Mouse (Mus musculus) liver, embryonic 12.5 days (tissue): ENCODE measurements around the gene Psd. TPM values are rescaled to one million over a fixed set of nuclear protein-coding genes. Genes with fewer than 3 reads are reported as not detected.

Source experiments
- ATAC-seq: fragments of 200-750 bp; cut with Nextera tagmentation; 2 replicates; pipeline ENCODE4 v1.8.0; 2017; ENCODE audit warnings: moderate number of reproducible peaks, mild to moderate bottlenecking, moderate library complexity
- H3K27ac ChIP-seq: fragments of 300-500 bp; sonication (generic); 2 replicates; pipeline ENCODE4 v1.5.1; 2016; ENCODE audit warnings: mild to moderate bottlenecking
- H3K27me3 ChIP-seq: fragments of 300-500 bp; sonication (generic); replicated peaks from 2 replicates; pipeline ENCODE4 v1.6.1; 2016; ENCODE audit warnings: mild to moderate bottlenecking, moderate library complexity
- H3K36me3 ChIP-seq: fragments of 300-500 bp; sonication (generic); 2 replicates; pipeline ENCODE4 v1.6.1; 2016; ENCODE audit warnings: mild to moderate bottlenecking, moderate library complexity
- H3K4me1 ChIP-seq: fragments of 300-500 bp; sonication (generic); 2 replicates; pipeline ENCODE4 v1.6.1; 2016
- H3K4me2 ChIP-seq: fragments of 300-500 bp; sonication (generic); 2 replicates; pipeline ENCODE4 v1.6.1; 2016; ENCODE audit warnings: mild to moderate bottlenecking, moderate library complexity
- H3K4me3 ChIP-seq: fragments of 300-500 bp; sonication (generic); 2 replicates; pipeline ENCODE4 v1.5.1; 2016; ENCODE audit warnings: mild to moderate bottlenecking, moderate library complexity
- H3K9ac ChIP-seq: fragments of 300-500 bp; sonication (generic); 2 replicates; pipeline ENCODE4 v1.6.1; 2016; ENCODE audit warnings: mild to moderate bottlenecking, moderate library complexity
- H3K9me3 ChIP-seq: fragments of 300-500 bp; sonication (generic); replicated peaks from 2 replicates; pipeline ENCODE4 v1.6.1; 2016; ENCODE audit warnings: mild to moderate bottlenecking, moderate library complexity
- WGBS: fragments of 180-500 bp; shearing (Covaris S2); methylation state at CpG from one replicate; pipeline ENCODE4 v1.1.7; 2016; ENCODE audit not compliant: insufficient replicate concordance; 5-methylcytosine and 5-hydroxymethylcytosine counted together
- polyA plus RNA-seq: library from polyadenylated mRNA; unstranded; fragments of >200 nt; fragmentation: Nextera tagmentation; extraction: Ambion mirVana; gene quantifications from 2 replicates; pipeline ENCODE4 v1.2.1, GENCODE M21; 2016

Psd gene
- polyA plus RNA-seq, 1 experiment from 2014 or later: 11.3 TPM

DNA sequence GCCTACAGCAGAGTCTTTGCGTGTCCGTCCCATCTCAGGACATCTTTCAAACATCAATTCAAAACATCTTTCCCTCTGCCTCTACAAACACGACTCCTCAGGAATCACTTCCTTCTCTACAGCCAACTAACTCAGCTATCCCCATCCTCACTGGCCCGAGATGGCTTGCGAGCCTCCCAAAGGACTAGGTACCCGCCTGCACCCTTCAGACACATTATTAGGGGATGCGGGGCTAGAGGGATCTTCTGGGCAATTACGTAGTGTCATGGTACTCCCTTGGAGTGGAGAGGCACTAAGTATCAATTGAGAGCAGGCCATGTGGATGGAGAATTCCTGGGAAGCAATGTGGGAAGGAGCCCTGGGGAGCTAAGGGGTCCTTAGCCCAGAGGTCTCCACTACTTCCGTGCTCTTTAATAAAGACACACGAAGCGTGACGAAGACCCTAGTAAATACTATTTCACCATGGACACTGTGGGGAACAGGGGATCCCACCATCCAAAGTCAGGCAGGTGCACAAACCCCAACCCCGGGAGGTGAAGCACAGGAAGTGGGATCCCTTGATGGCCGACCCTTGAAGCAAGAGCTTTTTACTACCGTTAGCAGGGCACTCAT, 10.9 kb upstream of the Psd start:
- H3K9me3 ChIP-seq: no peaks in the 10 kb centered on the region
- H3K4me2 ChIP-seq: peak overlapping the region; percentile 87
- peaks cover 33% of the 10 kb centered on the region for H3K4me1 ChIP-seq
- H3K36me3 ChIP-seq: no peaks in the 10 kb centered on the region; the same call in 1 of the 2 replicates
- H3K9ac ChIP-seq: peak overlapping the region; percentile 82
- no peak for ATAC-seq
- H3K27me3 ChIP-seq: peaks cover 6% of the 10 kb centered on the region
- peak overlapping the region; percentile 66 for H3K4me3 ChIP-seq
- WGBS: 34% methylated on average over 15 of the region's 15 CpGs
- peak overlapping the region; percentile 57 for H3K27ac ChIP-seq

DNA sequence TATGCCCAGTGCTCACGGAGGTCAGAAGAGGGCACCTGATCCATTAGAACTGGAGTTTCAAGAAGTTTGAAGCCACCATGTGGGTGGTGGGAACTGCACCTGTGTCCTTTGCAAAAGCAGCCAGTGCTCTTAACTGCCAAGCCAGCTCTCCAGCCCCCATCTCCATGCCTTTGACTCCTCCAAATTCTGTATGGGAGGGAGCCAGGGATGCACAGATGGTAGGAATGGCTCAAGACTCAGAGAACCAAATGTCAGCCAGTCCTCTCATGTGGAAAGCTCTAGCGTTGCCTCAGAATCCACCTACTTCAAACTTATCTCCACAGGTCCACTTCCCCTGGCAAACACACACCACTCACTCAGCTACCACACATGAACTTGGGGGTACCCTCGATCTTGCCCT, 7.0 kb upstream of the Psd start:
- Histone ChIP-seq H3K4me1 (peaks cover 33% of the 10 kb centered on the region), H3K9me3 (no peaks in the 10 kb centered on the region), H3K4me2 (no peak overlapping the region), H3K27me3 (0 out of 2 replicates have a peak, but pooled peaks cover 5% of the 10 kb centered on the region), H3K9ac (no peak overlapping the region), H3K27ac (no peak overlapping the region), H3K36me3 (peaks cover 27% of the 10 kb centered on the region), H3K4me3 (no peak overlapping the region)
- WGBS: 72% methylated on average over 3 of the region's 3 CpGs
- no peak for ATAC-seq

DNA sequence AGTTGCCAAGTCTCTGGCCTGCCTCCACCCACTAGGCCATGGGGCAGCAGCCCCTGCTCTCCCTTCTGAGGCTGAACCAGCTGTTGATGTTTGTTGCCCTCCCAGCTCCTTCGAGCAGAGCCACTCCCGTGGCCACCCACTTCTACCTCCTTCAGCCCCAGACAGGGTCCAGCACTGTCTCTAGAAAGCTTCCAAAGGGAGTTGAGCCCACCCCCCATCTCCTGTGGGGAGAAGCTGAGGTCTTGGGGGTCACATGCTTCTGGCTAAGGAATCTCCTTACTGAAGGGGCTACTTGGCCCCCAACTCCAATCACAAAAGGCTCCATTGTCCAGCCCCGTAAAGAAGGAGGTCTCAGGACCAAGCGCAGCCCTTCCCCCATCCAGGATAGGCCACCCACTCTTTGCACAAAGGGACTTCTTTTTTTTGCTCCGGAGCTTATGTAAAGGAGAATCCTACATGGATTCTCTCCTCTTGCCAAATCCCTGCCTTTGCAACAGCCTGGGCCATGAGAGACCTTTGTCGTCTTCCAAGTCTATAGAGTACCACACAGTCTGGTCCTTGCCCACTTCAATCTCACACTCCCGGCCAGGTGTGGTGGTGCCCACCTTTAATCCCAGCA, 5.9 kb upstream of the Psd start:
- Histone ChIP-seq H3K4me3 (no peak overlapping the region), H3K27ac (no peak overlapping the region), H3K27me3 (0 out of 2 replicates have a peak, but pooled peaks cover 7% of the 10 kb centered on the region), H3K4me1 (peaks cover 33% of the 10 kb centered on the region), H3K9ac (no peak overlapping the region), H3K36me3 (peaks cover 27% of the 10 kb centered on the region), H3K9me3 (no peaks in the 10 kb centered on the region), H3K4me2 (no peak overlapping the region)
- 71% methylated on average over 7 of the region's 7 CpGs for WGBS
- ATAC-seq: no peak

DNA sequence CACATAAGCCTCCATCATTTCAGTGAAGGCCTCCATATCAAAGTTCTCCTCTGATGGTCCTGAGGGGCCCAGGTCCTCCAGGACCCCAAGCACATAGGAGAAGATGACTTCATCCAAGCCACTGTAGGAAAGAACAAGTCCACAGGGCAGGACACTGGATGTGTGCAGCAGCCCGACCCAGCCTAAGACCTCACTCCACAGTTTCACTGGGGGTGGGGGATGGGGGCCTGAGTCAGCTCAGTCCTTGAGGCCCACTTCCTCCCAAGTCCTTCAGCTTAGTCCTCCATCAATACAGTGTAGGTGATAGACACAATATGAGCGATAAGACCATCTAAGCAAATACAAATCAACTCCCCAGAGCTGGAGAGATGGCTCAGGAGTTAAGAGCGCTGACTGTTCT, 5.0 kb upstream of the Psd start:
- 64% methylated on average over 3 of the region's 3 CpGs for WGBS
- ATAC-seq: no peak

DNA sequence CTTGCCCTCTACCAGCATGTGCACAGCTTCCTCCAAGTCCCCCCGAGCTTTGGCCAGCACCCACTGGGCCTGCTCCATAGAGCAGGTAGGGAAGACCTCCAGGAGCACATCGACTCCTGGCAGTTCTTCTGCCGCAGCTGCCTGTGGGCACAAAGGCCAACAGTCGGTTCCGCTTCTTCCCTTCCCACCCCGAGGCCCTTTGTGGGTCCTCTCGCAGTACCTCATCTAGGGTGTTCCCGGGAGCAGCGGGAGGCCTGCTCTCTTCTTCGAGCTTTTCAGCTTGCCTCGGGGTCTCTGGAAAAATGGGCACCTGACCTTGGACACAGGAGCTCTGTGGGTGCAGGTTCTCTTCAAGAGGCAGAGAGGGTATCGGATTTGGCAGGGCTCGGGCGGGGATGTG, 4.4 kb upstream of the Psd start:
- H3K9ac ChIP-seq: no peak overlapping the region
- no peak overlapping the region for H3K4me2 ChIP-seq
- peaks cover 40% of the 10 kb centered on the region for H3K4me1 ChIP-seq
- ATAC-seq: no peak
- H3K4me3 ChIP-seq: no peak overlapping the region
- 83% methylated on average over 14 of the region's 14 CpGs for WGBS
- no peaks in the 10 kb centered on the region for H3K9me3 ChIP-seq
- H3K36me3 ChIP-seq: peaks cover 27% of the 10 kb centered on the region
- no peak overlapping the region for H3K27ac ChIP-seq
- peaks cover 21% of the 10 kb centered on the region for H3K27me3 ChIP-seq

More for the DNA sequence above, 5.0 kb upstream of the Psd start:
- Histone ChIP-seq H3K4me3 (no peak overlapping the region), H3K9me3 (no peaks in the 10 kb centered on the region), H3K27me3 (peaks cover 15% of the 10 kb centered on the region), H3K9ac (no peak overlapping the region), H3K27ac (no peak overlapping the region), H3K4me2 (no peak overlapping the region), H3K4me1 (peaks cover 34% of the 10 kb centered on the region), H3K36me3 (peaks cover 27% of the 10 kb centered on the region)

DNA sequence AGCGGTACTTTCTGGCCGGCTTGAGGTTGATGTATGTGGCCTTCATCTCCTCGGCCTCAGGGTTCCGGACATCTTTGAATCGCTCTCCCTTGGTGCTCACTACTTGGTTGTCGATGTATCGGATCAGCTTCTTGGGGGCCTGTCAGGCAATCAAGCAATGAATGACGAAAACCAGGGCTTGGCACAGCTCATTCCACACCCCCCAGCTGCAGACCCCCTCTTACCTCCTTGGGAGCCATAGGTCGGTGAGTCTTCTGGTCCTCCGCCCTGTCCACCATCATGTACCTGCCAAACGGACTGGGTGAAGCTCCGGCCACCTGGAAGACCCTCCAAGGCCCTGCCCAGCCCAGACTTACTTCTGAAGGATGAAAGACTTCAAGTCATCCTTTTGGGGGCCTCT, 3.7 kb upstream of the Psd start:
- 85% methylated on average over 12 of the region's 12 CpGs for WGBS
- H3K36me3 ChIP-seq: peaks cover 27% of the 10 kb centered on the region
- H3K4me1 ChIP-seq: peaks cover 42% of the 10 kb centered on the region
- no peak overlapping the region for H3K9ac ChIP-seq
- ATAC-seq: no peak
- no peaks in the 10 kb centered on the region for H3K9me3 ChIP-seq
- H3K27me3 ChIP-seq: peaks cover 27% of the 10 kb centered on the region
- H3K27ac ChIP-seq: no peak overlapping the region
- no peak overlapping the region for H3K4me2 ChIP-seq
- no peak overlapping the region for H3K4me3 ChIP-seq

DNA sequence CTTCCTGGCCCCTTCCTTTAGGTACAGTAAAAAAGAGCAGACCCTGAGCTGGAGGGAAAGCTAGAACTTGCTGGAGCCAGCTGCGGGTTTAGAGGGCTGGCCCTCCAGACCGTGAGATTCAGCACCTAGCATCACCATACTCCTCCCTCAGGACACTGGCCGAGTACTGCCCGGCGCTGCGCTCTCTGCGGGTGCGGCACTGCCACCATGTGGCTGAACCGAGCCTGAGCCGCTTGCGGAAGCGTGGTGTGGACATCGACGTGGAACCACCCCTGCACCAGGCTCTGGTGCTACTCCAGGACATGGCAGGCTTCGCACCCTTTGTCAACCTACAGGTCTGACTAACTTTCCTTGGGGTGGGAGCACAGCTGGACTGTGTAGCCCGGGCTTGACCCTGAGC, 3.0 kb upstream of the Psd start:
- H3K4me3 ChIP-seq: peak overlapping the region; percentile 78; the same call in 1 of the 2 replicates
- WGBS: 5% methylated on average over 16 of the region's 16 CpGs
- H3K27me3 ChIP-seq: peaks cover 35% of the 10 kb centered on the region
- peak; percentile 52 for ATAC-seq
- H3K9me3 ChIP-seq: no peaks in the 10 kb centered on the region
- 0 out of 2 replicates have a peak overlapping the region, but pooled peaks have one; percentile 82 for H3K9ac ChIP-seq
- no peak overlapping the region for H3K27ac ChIP-seq
- peak overlapping the region; percentile 100 for H3K4me2 ChIP-seq
- peaks cover 27% of the 10 kb centered on the region for H3K36me3 ChIP-seq
- H3K4me1 ChIP-seq: peaks cover 42% of the 10 kb centered on the region

DNA sequence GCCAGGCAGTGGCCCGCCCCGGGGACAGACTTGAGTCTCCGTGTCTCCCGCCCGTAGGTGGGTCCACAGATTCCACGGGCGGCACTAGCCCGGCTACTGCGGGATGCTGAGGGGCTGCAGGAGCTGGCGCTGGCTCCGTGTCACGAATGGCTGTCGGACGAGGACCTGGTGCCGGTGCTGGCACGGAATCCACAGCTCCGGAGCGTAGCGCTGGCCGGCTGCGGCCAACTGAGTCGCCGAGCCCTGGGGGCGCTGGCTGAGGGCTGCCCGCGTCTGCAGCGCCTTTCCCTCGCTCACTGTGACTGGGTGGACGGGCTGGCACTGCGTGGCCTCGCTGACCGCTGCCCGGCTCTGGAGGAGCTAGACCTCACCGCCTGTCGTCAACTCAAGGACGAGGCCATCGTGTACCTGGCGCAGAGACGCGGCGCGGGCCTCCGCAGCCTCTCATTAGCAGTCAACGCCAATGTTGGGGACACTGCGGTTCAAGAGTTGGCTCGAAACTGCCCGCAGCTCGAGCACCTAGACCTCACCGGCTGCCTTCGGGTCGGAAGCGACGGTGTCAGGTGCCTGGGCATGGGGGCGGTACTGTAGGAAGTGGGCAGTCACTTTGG, 2.2 kb upstream of the Psd start:
- Histone ChIP-seq H3K36me3 (peaks cover 27% of the 10 kb centered on the region), H3K27ac (peak overlapping the region; percentile 90), H3K9ac (peak overlapping the region; percentile 82), H3K4me1 (peaks cover 42% of the 10 kb centered on the region), H3K27me3 (peaks cover 43% of the 10 kb centered on the region), H3K4me3 (peak overlapping the region; percentile 78), H3K9me3 (no peaks in the 10 kb centered on the region), H3K4me2 (peak overlapping the region; percentile 100)
- WGBS: 5% methylated on average over 54 of the region's 54 CpGs
- no peak for ATAC-seq

DNA sequence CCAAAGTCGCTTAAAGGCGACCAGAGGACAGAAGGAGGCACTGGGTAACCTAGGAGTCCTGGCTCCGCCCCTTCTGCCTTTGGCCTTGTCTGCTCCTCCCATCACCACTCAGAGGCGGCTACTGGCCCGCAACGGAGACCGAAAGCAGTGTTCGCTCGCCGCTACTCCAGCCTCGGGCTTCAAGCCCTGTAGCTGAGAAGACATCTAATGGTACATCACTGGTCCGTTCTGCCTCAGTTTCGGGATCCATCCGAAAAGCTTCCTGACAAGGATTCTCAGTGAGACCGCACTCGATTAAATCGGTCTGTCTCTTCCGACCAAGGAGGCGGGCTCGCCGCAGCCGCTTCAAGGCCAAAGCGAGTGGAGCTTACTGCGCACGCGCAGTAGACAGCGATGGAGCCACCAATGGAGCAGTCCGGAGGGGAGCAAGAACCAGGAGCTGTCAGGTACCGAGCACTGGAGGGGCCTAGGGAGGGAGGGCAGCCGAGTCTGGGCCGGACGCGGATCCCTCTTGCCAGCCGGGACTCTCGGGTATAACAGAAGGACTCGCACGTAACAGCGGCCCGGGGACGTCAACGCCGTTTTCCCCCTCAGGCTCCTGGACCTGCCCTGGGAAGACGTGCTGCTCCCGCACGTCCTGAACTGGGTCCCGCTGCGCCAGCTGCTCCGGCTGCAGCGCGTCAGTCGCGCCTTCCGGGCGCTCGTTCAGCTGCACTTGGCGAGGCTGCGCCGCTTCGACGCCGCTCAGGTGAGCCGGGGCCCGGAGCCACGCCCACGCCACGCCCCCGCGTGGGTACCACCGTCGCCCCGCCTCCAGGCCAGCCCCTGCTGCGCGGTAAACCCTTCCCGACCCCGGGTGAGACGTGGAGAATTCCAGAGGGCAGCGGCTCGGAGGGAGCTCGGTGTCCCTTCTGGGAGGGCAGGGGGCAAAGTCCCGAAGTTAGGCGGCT, 1.4 kb upstream of the Psd start, which contains the start of gene Fbxl15:
Gene Fbxl15 (plus strand): TSS at position 104 of the 950 bp plus-strand sequence.
- Histone ChIP-seq H3K36me3 (peaks cover 27% of the 10 kb centered on the region), H3K9ac (peak within 1 kb of the TSS; percentile 82), H3K4me3 (peak within 1 kb of the TSS; percentile 78), H3K27ac (peak within 1 kb of the TSS; percentile 90), H3K4me1 (peaks cover 42% of the 10 kb centered on the region), H3K27me3 (peaks cover 51% of the 10 kb centered on the region), H3K4me2 (peak within 1 kb of the TSS; percentile 100), H3K9me3 (no peaks in the 10 kb centered on the region)
- WGBS: under 1% methylated on average over 81 of the region's 81 CpGs
- ATAC-seq: peak; percentile 89

DNA sequence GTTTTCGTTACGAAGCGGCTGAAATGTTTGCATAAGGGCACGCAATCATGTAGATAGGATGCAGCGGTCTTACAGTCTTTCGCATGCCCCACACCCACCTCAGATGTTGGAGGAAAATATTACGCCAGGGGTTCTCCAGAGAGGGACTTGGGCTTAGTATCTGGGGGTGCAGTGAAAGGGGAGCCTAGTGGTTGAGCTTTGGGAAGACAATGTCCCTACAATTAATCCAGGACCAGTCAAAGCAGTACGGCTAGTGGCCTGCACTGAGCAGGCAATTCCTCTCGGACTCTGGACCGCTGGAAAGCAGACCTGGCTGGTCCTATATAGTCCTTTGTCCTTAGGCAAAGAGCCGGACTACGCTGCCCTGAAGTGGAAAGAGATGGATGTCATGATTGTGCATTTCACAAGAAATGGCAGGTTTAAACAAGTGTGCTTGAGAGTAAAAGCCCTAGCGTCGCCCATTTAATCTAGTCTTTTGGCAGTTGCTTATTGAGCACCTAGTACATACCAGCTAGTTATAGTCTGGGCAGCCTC, 642 bp upstream of the Psd start:
- Histone ChIP-seq H3K9me3 (no peaks in the 10 kb centered on the region), H3K27ac (peak overlapping the region; percentile 90), H3K9ac (peak overlapping the region; percentile 82), H3K36me3 (peaks cover 26% of the 10 kb centered on the region), H3K4me2 (peak overlapping the region; percentile 100), H3K27me3 (peaks cover 58% of the 10 kb centered on the region), H3K4me3 (peak overlapping the region; percentile 78), H3K4me1 (peaks cover 42% of the 10 kb centered on the region)
- WGBS: 24% methylated on average over 14 of the region's 14 CpGs
- no peak for ATAC-seq

DNA sequence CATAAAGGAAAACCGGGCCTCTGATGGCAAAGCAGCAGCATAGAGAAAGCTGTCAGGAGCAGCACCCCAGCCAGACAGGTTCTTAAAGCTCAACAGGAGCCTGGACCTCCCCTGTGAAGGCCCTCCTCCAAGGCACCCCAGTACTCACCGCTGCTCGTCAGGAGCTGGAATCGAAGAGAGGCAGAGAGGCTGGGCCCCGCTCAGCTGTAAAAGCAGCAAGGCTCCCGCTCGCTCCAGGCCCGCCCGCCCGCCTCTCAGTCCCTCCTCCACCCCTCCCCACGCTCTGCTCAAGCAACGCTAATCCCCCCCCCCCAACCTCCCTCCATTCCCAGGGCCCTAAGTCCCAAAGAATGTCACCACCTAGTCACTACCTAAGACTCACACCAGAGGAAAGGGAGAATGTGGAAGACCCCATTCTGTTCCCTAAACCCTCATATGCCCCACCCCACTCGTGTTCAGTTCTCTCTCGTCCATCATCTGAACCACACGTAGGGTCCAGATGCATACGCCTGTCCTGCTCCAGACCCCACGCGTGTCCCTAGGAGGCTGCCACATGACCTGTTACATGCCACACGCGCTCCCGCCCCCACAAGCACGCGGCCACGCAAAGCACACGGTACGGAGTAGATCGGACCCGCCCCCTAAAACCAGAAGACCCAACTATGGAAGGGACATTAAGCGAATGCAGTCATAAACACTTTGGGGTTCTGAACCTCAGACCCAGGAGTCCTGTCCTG, 769 bp downstream of the Psd start:
- H3K27ac ChIP-seq: no peak overlapping the region
- WGBS: 9% methylated on average over 29 of the region's 29 CpGs
- H3K4me1 ChIP-seq: peaks cover 42% of the 10 kb centered on the region
- no peak for ATAC-seq
- no peak overlapping the region for H3K9ac ChIP-seq
- H3K4me2 ChIP-seq: peak overlapping the region; percentile 100
- peaks cover 72% of the 10 kb centered on the region for H3K27me3 ChIP-seq
- H3K36me3 ChIP-seq: peaks cover 11% of the 10 kb centered on the region
- H3K9me3 ChIP-seq: no peaks in the 10 kb centered on the region
- peak overlapping the region; percentile 78; the same call in 1 of the 2 replicates for H3K4me3 ChIP-seq
